Mouse (Mus musculus) lung, postnatal 36 days (tissue): ENCODE measurements around the gene Dpm3.

Experiments used
- DNase-seq: peaks from one replicate; pipeline ENCODE4 v3.0.0; 2022; ENCODE audit warnings: mixed read lengths

The Dpm3 gene

GRCm38 (mm10) chr3:89270891-89271290 is 11.7 kb downstream of the Dpm3 start:
- DNase-seq, result peak; percentile 63

GRCm38 (mm10) chr3:89271760-89272159 is 12.6 kb downstream of the Dpm3 start:
- DNase-seq, result no peak

DNA sequence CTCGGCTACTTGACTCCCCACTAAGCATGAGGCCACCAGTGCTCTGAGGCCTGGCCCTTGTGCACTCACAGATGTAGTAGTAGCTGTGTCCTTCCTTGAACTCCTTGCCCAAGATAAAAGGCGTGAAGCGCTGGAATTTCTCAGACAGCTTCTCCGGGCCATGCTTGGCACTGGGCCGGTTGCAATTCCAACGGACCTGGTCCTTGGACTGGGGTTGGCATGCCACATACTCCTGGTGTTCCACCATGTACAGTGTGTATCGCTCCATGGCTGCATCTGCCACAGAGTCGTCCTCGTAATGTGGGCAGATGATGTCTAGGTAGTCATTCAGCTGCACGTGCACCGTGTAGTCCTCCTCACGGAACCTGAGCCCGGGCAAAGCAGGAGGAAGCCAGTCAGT is 16.9 kb downstream of the Dpm3 start:
- DNase-seq, result no peak

DNA sequence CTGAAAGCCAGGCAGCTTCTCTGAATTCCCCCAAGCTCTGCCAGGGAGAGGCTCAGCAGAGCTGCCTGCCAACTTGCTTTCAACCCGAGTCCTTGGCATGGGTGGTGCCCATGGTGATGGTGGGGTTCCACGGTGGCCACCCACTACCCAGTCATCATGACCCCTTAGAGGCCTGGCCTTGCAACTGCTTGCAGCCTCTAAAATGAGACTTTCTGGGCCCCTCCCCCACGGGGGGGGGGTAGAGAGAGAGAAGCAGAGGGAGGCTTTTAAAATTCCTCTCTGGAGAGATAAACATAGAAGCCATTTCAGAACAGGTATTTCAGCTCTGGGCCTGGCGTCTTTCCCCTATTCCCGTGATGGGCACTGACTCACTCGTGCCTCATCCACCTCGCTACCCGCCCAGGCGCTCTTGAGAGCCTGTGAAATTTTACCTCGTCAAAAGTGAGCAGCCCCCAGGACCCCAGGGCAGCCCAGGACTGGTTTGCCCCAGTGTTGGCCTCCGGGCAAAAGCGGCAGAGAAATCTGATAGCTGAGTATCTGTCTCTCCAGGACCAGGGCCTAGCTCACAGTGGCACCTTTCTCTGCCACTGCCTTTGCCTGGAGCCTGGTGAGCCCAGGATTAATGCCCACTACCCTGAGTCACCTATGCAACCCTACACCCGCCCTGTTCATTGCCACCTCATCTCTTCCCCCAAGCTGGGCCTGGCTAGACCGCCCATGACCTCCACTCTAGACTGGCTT is 18.3 kb downstream of the Dpm3 start:
- DNase-seq, result peak; percentile 71

DNA sequence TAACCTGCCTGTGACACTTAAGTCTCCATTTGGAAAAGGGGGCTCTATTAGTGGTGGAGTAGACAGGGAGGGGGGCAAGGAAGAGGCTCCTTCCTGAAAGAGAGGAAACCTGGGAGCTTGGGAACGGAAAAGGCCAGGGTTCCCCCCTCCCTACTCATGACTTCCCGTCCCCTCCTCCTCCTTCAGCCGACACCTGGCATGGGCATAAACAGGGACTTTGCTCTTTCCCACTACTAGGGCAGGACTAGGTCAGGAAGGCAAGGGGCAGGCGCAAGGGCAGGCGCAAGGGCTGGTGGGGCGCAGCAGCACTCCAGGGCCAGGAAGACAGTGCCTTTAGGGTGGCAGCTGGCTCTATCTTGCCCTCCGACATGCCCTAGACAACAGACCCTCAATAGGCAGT is 18.9 kb downstream of the Dpm3 start:
- peak; percentile 87 for DNase-seq

- DNase-seq, result no peak
Observed at GRCm38 (mm10) chr3:89278643-89279042, 19.5 kb downstream of the Dpm3 start.

DNA sequence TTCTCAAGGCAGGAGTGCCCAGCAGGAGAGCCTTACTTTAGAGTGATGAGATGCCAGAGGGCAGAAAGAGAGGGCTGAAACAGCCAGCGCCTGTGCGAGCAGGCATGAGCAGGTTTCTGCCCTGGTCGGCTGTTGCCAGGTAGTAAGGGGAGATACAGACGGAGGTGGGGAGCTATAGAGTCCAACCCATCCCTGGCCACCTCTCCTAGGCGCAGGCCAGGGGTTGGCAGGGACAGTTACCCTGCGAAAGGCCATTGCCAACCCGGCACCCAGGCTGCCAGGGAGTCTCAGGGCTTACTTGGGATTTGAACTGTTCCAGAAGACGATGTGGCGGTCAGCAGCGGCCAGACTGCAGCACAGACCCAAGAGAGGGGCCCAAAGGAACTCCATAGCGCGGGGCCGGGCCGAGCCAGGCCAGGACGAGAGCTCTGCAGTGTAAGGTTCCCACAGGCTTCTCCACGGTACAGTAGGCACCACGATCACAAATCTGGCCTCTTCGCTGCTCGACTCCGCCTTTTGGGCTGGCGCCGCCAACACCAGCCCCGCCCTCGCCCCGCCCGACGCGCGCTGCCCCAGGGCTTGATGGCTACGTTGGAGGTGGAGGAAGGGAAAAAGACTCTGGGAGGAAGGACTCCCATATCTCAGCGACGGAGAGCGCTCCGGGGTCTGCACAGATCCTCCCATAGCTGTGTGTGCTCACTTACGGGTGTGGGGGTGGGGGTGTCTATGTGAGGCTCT is 20.2 kb downstream of the Dpm3 start:
- DNase-seq, result peak; percentile 94

DNA sequence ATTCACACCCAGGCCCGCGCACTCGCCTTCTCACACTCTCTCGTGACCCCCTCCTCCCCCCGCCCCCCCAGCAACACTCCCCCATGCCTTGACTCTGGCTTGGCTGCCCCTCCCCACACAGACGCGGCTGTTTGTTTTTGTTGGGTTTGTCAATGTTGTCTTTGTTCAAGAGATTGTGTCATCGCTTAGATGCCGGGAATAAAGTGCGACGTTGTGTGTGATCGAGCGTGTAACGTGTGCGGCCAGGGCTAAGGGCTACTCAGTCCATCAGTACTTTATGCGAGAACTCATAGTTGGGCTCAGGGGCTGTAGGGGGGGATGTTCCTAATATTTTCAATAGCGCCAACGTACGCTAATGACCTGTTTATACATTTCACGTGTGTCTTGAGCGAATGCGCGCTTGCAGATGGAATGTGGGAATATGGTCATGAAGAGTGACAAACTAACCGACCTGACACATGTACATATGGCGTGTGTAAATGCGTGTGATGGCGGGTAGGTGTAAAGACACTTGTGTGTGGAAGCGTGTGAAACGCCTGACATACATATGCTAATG is 21.0 kb downstream of the Dpm3 start:
- peak; percentile 80 for DNase-seq

- peak; percentile 89 for DNase-seq
Observed at GRCm38 (mm10) chr3:89280606-89281511, 21.7 kb downstream of the Dpm3 start, which contains the start of gene Efna1. Efna1 (minus strand) TSS chr3:89281142.

- peak; percentile 92 for DNase-seq
Observed at GRCm38 (mm10) chr3:89281579-89282290, 22.6 kb downstream of the Dpm3 start.

DNA sequence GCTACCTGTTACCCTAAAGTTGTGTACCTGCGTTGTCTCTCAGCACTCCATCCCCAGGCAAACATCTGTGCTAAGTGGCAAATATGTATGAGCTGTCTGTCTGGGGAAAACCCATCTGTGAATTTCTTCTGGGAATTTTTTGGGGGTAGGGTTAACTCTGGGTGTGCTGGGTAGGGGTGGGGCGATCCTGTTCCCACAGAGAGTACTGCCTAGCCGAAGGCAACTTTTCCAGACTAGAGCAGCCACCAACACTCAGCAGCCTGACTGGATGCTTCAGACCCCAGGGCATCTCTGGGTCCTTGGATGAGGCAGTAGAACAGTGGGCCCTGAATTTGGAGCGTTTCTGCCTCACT is 23.1 kb downstream of the Dpm3 start:
- DNase-seq, result no peak

- no peak for DNase-seq
Observed at GRCm38 (mm10) chr3:89284261-89284660, 25.1 kb downstream of the Dpm3 start.

DNA sequence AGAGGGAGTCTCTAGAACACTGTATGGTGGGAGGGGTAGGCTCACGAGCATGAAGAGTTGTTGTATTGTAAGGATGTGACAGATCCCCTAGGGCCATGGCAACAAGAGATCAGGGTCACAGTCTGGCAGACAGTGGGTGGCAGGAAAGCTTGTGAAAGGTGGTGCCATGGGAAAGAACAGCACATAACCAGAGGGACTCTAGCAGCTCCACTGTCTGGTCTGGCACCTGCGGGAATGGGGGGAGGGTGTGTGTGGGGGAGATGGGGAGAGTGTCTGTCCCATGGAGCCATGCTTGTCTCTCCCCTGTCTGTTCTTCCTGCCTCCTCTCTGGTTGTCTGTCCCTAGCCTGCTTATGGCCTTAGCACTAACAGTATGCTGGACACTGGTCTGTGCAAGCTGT is 26.4 kb downstream of the Dpm3 start:
- no peak for DNase-seq

GRCm38 (mm10) chr3:89287286-89287685 is 28.1 kb downstream of the Dpm3 start:
- no peak for DNase-seq

DNA sequence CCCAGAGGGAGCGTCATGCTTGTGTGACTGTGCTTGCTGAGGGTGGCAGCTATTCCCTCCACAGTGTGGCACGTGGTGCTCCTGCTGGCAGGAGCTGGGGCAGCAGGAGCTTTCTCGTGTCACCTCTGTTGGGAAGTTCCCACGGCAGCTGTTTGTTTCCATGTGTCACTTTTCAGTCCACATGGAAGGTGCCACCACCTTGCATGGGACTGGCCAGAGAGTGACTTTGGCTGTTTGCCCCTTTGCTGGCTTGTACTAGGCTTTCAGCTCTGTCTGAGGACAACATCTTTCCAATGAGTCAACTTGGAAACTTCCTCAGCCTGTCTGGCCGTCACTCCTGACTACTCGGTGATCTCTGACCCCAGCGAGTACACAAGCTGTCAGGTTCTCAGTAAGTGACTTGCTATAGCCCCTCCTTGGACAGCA is 29.4 kb downstream of the Dpm3 start:
- no peak for DNase-seq

- no peak for DNase-seq
Observed at GRCm38 (mm10) chr3:89291874-89292273, 32.7 kb downstream of the Dpm3 start.

DNA sequence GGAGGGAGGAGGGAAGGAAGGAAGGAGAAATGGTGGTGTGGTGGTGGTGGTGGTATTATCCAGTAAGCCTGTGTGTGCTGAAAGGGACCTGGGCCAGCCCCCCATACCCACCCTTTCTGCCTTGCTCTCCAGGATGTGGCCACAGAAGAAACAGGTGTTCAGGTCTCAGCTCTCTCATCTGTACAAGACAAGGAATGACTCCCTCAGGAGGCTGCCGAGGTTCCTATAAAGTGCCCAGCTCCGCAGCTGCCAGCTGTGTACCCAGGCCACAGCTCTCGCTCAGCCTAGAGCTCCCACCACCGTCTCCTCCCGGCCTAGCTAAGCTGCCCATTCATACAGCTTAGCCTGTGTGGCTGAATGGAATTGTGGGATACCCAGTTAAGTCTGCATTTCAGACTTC is 33.1 kb downstream of the Dpm3 start:
- no peak for DNase-seq

DNA sequence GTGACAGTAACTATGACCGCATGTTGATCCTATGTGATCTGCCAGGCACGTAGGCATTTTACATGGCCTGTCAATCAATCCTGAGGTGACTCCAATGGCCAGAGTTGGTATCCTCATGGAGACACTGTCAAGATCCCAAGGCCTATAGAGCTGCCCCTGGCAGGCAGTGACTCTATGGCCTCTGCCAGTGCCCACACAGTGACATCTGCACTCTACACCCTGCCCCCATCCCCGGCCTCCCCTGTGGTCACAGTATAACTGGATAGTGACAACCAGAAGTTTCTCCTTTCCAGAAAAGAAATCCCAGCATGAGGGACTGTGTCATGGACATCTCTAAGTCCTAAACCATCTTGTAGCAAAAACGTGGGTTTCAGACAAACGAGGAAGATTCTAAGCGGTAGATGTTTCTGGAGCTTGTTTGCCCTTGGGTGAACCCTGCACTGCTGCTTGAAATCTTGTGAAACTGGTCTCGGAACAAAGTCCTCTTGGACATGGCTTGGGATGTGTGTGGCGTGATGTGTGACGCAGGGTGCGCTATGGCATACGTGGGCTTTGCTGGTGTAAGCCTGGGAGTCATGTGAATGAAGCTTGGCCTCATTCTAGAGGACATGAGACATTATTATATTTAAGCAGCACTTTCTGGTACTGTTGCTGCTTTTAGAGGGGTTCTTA is 34.2 kb downstream of the Dpm3 start:
- DNase-seq, result peak; percentile 53

- no peak for DNase-seq
Observed at GRCm38 (mm10) chr3:89294195-89294594, 35.0 kb downstream of the Dpm3 start.

GRCm38 (mm10) chr3:89295685-89296230 is 36.6 kb downstream of the Dpm3 start:
- no peak for DNase-seq

DNA sequence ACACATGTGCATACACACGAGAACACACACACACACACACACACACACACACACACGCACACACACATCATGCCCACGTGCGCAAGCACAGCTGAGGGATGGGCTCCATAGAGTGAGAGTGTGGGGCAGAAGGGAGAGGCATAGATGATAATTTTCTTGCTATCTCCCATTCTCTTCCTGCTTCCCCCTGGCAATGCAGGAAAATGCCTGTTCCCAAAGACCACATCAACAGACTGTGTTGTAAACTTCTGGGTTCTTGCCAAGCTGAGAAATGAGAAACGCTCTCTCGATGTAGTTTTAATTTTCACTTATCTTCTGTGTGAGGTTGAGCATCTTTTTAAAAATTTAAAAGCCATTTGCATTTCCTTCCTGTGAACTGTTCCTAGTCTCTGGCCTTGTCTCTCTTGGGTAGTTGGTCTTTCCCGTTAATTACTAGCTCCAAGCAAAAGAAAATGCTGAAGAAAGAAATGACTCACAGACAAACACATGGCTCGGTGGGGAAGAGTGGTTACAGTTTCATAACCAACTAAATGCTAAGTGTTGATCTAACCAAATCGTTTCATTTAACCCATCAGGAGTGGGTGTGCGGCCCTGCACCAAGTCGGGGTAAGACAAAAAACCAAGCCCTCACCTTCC is 37.7 kb downstream of the Dpm3 start:
- DNase-seq, result peak; percentile 30
